Mouse (Mus musculus): ENCODE results near the gene Gm44511.
"Not testable (repeated sequence)": the region's sequence is repeated elsewhere in the genome, so short reads cannot be mapped to it uniquely, and the experiment has no call there.

DNA sequence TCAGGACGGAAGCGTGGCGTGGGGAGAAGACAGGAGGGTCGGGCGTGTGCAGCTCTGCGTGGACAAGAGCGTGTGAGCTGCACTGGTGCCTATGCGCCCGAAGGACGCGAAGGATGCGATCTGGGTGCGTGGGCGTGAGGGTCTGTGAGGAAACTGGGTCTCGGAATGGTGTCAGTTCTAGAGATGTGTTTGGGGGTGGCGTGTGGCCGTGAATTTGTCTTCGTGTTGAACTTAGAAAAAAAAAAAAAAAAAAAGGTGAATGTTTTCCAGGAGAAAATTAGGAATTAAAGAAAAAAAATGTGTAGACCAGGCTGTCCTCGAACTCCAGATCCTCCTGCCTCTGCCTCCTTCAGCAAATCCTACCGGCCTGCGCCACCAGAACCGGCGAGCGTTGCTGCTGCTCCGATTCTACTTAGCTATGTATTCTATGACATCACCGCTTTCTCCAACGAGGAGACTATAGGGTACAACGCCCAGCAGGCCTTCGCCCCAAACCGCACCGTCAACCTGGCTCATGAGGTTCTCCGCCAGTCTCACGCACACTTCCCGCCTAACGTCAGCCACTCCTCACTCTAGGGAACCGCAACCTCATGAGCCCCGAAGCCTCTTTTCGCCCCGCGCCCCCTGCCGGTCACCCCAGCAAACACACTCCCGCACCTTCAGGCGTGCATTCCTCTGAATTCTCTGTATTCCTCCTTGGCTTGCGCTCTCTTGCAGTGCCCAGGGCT, 65.5 kb downstream of the Gm44511 start:
- TF ChIP-seq CTCF (IDR thresholded peaks at IDR 0.05; ENCODE audit: low read depth, low read length): peak; percentile 70
- not testable (repeated sequence) for TF ChIP-seq POLR2A (IDR thresholded peaks at IDR 0.05; ENCODE audit: extremely low read depth, insufficient read depth, low read length)
